Mouse (Mus musculus) hindbrain, embryonic 12.5 days (tissue): ENCODE measurements around the gene Cdh5. TPM values are rescaled to one million over a fixed set of nuclear protein-coding genes. Genes with fewer than 3 reads are reported as not detected.

Experiments used
- ATAC-seq: fragments of 200-750 bp; cut with Nextera tagmentation; 2 replicates; pipeline ENCODE4 v1.8.0; 2017; ENCODE audit warnings: moderate TSS enrichment; ENCODE audit not compliant: low FRiP score
- H3K27ac ChIP-seq: fragments of 300-500 bp; sonication (generic); 2 replicates; pipeline ENCODE4 v1.5.1; 2016; ENCODE audit warnings: mild to moderate bottlenecking
- H3K27me3 ChIP-seq: fragments of 300-500 bp; sonication (generic); 2 replicates; pipeline ENCODE4 v1.6.1; 2016; ENCODE audit warnings: mild to moderate bottlenecking
- H3K36me3 ChIP-seq: fragments of 300-500 bp; sonication (generic); 2 replicates; pipeline ENCODE4 v1.6.1; 2016; ENCODE audit warnings: mild to moderate bottlenecking
- H3K4me1 ChIP-seq: fragments of 300-500 bp; sonication (generic); 2 replicates; pipeline ENCODE4 v1.6.1; 2016
- H3K4me2 ChIP-seq: fragments of 300-500 bp; sonication (generic); replicated peaks from 2 replicates; pipeline ENCODE4 v1.6.1; 2016; ENCODE audit warnings: mild to moderate bottlenecking
- H3K4me3 ChIP-seq: fragments of 300-500 bp; sonication (generic); 2 replicates; pipeline ENCODE4 v1.5.1; 2016; ENCODE audit warnings: mild to moderate bottlenecking
- H3K9ac ChIP-seq: fragments of 300-500 bp; sonication (generic); 2 replicates; pipeline ENCODE4 v1.6.1; 2016; ENCODE audit warnings: mild to moderate bottlenecking, moderate library complexity
- H3K9me3 ChIP-seq: fragments of 300-500 bp; sonication (generic); replicated peaks from 2 replicates; pipeline ENCODE4 v1.6.1; 2016; ENCODE audit warnings: mild to moderate bottlenecking
- WGBS: fragments of 180-500 bp; shearing (Covaris S2); methylation state at CpG from one replicate; pipeline ENCODE4 v1.1.7; 2016; 5-methylcytosine and 5-hydroxymethylcytosine counted together
- polyA plus RNA-seq: library from polyadenylated mRNA; unstranded; fragments of >200 nt; fragmentation: Nextera tagmentation; extraction: Ambion mirVana; gene quantifications from 2 replicates; pipeline ENCODE4 v1.2.1, GENCODE M21; 2016

Gene Cdh5
- polyA plus RNA-seq, 1 experiment from 2014 or later, result 16.2 TPM

DNA sequence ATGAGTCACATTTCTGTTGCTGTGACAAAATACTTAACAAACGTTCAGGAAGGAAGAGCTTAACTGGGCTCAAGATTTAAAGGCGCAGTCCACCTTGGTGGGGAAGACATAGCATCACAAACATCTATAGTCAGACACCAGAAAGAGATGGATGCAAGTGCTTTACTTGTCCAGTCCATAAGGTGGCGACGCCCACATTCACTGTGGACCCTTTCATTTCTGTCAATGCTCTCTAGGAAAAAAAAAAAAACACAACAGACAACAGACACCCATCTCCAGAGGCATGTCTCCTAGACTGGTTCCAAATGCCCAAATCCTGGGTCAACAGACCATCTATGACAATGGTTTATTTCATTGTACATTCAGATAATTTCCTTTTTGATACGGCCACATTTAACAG is 23.1 kb downstream of the Cdh5 start:
- Histone ChIP-seq H3K36me3 (no peaks in the 10 kb centered on the region), H3K4me3 (no peak overlapping the region), H3K9ac (no peak overlapping the region), H3K4me2 (no peak overlapping the region), H3K4me1 (no peaks in the 10 kb centered on the region), H3K9me3 (no peaks in the 10 kb centered on the region), H3K27me3 (no peaks in the 10 kb centered on the region), H3K27ac (no peak overlapping the region)
- 85% methylated on average over 5 of the region's 5 CpGs for WGBS
- ATAC-seq, result no peak

DNA sequence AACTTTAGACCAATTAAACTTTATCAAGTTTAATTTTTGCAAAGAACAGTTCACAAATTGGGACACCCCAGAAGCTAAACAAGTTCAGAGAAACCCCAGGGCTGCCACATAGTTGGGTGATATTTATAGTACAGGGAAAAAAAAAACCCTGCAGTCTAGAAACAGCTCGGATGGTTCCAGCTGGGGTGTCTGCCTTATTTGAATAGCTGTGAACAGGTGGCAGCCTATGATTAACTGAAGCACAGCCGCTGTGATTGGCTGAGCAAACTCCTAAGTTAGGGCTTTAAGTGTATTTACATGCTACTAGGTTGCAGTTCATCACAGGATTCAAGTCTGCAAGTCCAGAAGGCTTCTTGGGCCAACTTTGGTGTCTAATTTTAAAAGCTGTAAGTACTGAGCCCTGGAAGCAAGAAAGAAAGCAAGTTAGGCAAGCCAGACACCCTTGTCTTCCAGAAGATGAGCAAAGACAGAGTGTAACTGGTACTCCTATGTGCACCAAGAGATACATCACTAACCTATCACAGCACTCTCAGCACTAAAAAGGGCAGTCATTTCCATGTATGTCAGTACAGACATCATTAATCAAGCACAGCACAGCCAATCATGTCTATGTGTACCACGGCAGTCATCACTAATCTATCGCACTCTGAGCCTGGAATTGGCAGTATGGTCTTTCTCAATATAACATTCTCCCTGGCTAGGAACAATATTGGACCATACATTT is 25.9 kb downstream of the Cdh5 start:
- Histone ChIP-seq H3K9me3 (no peaks in the 10 kb centered on the region), H3K27me3 (no peaks in the 10 kb centered on the region), H3K9ac (no peak overlapping the region), H3K4me2 (no peak overlapping the region), H3K27ac (no peak overlapping the region), H3K36me3 (no peaks in the 10 kb centered on the region), H3K4me3 (no peak overlapping the region), H3K4me1 (no peaks in the 10 kb centered on the region)
- no peak for ATAC-seq
- 76% methylated on average over 4 of the region's 4 CpGs for WGBS

DNA sequence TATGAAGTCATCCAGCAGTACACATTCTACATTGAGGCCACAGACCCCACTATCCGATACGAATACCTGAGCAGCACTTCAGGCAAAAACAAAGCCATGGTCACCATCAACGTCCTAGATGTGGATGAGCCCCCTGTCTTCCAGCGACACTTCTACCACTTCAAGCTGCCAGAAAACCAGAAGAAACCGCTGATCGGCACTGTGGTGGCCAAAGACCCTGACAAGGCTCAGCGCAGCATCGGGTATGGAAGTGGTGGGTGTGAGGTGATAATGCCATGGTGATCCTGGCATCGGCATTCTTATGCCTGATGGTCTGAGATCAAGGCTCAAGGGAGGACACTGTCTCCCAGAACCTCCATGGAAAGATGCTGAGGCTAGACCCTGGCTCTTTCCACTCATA is 29.5 kb downstream of the Cdh5 start:
- Histone ChIP-seq H3K9me3 (no peaks in the 10 kb centered on the region), H3K4me2 (no peak overlapping the region), H3K9ac (no peak overlapping the region), H3K27me3 (no peaks in the 10 kb centered on the region), H3K36me3 (no peaks in the 10 kb centered on the region), H3K27ac (no peak overlapping the region), H3K4me3 (no peak overlapping the region), H3K4me1 (no peaks in the 10 kb centered on the region)
- 93% methylated on average over 9 of the region's 9 CpGs for WGBS
- ATAC-seq, result no peak

DNA sequence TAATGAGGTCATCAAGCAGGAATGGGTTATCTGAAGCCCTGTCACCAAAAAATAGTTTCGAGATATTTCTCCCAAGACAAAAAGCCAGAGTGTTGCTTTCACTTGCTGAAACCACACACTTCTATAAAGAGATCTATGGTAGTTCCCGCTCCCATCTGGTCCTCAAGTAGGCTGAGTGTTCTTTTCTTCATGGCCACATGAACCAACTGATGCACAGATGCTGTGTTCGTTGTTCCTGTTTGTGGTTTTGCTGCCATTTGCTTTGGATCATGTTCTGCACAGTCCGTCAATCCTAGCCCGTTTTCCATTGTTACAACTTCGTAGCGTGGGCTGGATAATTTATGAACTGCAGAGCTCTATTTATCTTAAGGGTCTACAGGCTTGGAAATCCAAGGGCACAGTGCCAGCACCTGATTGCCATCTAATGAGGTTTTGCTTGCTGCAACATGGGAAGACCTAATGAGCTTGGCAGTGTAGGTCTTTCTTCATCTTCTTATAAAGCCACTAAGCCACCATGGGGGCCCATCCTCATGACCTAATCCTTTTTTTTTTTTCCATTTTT is 30.1 kb downstream of the Cdh5 start:
- H3K9me3 ChIP-seq, result no peaks in the 10 kb centered on the region
- H3K27ac ChIP-seq, result no peak overlapping the region
- no peaks in the 10 kb centered on the region for H3K4me1 ChIP-seq
- no peak overlapping the region for H3K9ac ChIP-seq
- no peaks in the 10 kb centered on the region for H3K36me3 ChIP-seq
- H3K27me3 ChIP-seq, result no peaks in the 10 kb centered on the region
- no peak overlapping the region for H3K4me2 ChIP-seq
- ATAC-seq, result no peak
- 87% methylated on average over 7 of the region's 7 CpGs for WGBS
- no peak overlapping the region for H3K4me3 ChIP-seq

DNA sequence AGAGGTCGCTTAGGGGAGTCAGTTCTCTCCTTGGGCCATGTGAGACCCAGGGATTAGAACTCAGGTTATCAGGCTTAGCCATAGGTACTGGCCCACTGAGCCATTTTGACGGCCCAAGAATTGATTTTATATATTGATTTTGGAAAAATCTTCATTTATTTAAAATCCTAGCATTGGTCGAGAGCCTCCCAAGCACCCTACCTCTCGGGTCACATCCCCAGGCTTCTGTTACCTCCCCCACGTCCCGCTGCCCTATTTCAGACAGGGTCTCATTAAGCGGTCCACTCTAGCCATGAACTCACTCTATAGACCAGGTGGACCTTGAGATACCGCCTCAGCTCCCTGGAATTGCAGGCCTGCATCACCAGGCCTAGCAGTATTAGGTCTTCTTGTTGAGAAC is 33.1 kb downstream of the Cdh5 start:
- Histone ChIP-seq H3K9ac (no peak overlapping the region), H3K27ac (no peak overlapping the region), H3K9me3 (no peaks in the 10 kb centered on the region), H3K4me3 (no peak overlapping the region), H3K27me3 (no peaks in the 10 kb centered on the region), H3K4me1 (no peaks in the 10 kb centered on the region), H3K4me2 (no peak overlapping the region), H3K36me3 (no peaks in the 10 kb centered on the region)
- 91% methylated on average over 8 of the region's 8 CpGs for WGBS
- ATAC-seq, result no peak

DNA sequence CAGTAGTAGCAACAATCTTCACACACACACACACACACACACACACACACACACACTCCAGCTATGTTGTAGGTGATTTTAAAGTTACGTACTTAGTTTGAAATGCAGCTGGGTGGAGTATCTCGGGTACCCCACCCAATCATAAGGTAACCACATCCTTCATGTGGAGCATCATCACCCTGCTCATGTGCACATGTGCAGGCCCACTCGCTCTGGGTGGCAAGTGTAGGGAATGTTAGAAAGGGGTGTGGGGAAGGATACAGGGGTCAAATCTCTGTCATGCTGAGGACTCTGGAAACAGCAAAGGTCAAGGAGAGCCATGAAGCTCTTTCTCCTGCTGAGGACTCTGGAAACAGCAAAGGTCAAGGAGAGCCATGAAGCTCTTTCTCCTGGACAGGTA is 34.9 kb downstream of the Cdh5 start:
- Histone ChIP-seq H3K4me3 (no peak overlapping the region), H3K36me3 (no peaks in the 10 kb centered on the region), H3K27ac (no peak overlapping the region), H3K9ac (no peak overlapping the region), H3K4me1 (no peaks in the 10 kb centered on the region), H3K27me3 (no peaks in the 10 kb centered on the region), H3K4me2 (no peak overlapping the region), H3K9me3 (no peaks in the 10 kb centered on the region)
- WGBS, result 88% methylated on average over 3 of the region's 3 CpGs
- ATAC-seq, result no peak

DNA sequence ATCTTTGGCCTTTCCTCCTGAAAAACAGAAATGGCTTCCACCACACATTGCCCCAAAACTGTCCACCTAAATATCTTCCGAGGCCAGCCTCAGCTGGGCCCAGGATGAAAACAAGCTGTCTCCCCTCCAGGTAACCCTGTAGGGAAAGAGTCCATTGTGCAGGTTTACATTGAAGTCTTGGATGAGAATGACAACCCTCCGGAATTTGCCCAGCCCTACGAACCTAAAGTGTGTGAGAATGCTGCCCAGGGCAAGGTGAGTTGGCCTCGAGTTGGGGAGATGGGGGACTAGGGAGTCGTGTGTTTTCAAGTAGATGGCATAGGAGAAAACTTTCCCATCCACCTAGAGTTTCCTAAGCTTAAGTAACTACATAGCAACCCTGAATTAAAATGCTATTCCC is 36.2 kb downstream of the Cdh5 start:
- no peaks in the 10 kb centered on the region for H3K27me3 ChIP-seq

DNA sequence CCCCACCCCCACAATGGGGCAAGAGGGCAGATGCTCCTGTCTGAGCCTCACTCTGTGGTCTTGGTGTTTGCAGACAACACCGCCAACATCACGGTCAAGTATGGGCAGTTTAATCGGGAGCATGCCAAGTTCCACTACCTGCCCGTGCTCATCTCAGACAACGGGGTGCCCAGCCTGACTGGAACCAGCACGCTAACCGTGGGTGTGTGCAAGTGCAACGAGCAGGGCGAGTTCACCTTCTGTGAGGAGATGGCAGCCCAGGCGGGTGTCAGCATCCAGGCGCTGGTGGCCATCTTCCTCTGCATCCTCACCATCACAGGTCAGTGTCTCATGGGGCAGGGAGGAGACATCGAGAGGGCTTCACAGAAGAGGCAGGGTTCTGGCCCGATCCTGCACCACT is 39.2 kb downstream of the Cdh5 start:
- ATAC-seq, result no peak

More for the DNA sequence above, 36.2 kb downstream of the Cdh5 start:
- ATAC-seq, result no peak
- H3K36me3 ChIP-seq, result no peaks in the 10 kb centered on the region
- 89% methylated on average over 5 of the region's 5 CpGs for WGBS
- no peak overlapping the region for H3K9ac ChIP-seq
- H3K9me3 ChIP-seq, result no peaks in the 10 kb centered on the region
- H3K4me1 ChIP-seq, result no peaks in the 10 kb centered on the region
- H3K4me3 ChIP-seq, result no peak overlapping the region
- H3K4me2 ChIP-seq, result no peak overlapping the region
- H3K27ac ChIP-seq, result no peak overlapping the region

DNA sequence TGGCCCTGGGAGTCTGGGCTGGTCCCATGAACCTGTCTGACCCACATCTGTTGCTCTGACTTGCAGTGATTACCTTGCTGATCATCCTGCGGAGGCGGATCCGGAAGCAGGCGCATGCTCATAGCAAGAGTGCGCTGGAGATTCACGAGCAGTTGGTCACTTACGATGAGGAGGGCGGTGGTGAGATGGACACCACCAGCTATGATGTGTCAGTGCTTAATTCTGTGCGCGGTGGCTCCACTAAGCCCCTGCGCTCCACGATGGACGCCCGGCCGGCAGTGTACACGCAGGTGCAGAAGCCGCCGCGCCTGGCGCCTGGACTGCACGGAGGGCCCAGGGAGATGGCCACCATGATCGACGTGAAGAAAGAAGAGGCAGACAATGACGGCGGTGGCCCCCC is 41.0 kb downstream of the Cdh5 start:
- no peak for ATAC-seq
- Histone ChIP-seq H3K4me2 (no peak overlapping the region), H3K9me3 (no peaks in the 10 kb centered on the region), H3K27ac (no peak overlapping the region), H3K36me3 (no peaks in the 10 kb centered on the region), H3K9ac (no peak overlapping the region), H3K4me1 (no peaks in the 10 kb centered on the region), H3K4me3 (no peak overlapping the region), H3K27me3 (no peaks in the 10 kb centered on the region)
- 87% methylated on average over 25 of the region's 25 CpGs for whole genome bisulfite sequencing

More for the DNA sequence above, 39.2 kb downstream of the Cdh5 start:
- H3K36me3 ChIP-seq, result no peaks in the 10 kb centered on the region
- no peaks in the 10 kb centered on the region for H3K9me3 ChIP-seq
- 91% methylated on average over 13 of the region's 13 CpGs for WGBS
- no peak overlapping the region for H3K4me2 ChIP-seq
- H3K4me1 ChIP-seq, result no peaks in the 10 kb centered on the region
- H3K27ac ChIP-seq, result no peak overlapping the region
- H3K27me3 ChIP-seq, result no peaks in the 10 kb centered on the region
- H3K9ac ChIP-seq, result no peak overlapping the region
- H3K4me3 ChIP-seq, result no peak overlapping the region

DNA sequence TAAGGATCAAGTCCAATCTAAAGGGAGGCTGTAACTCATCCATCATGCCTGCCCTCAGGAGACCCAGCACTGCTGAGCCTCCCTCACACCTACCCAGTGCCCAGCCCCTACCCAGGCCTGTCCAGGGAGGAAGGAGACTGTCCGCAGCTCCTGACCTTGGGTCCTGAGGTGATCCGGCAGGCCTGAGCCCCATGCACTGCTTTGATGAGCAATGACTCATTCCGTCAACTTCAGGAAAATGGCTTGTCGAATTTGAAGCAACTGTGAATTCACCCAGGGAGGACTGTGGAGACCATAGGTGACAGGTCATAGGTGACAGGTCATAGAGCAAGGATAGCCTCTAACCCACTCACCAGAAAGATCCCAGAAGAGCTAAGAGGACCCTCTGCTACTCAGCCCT is 42.0 kb downstream of the Cdh5 start:
- Histone ChIP-seq H3K27ac (no peak overlapping the region), H3K9me3 (no peaks in the 10 kb centered on the region), H3K4me1 (no peaks in the 10 kb centered on the region), H3K4me3 (no peak overlapping the region), H3K27me3 (no peaks in the 10 kb centered on the region), H3K9ac (no peak overlapping the region), H3K4me2 (no peak overlapping the region), H3K36me3 (no peaks in the 10 kb centered on the region)
- WGBS, result 73% methylated on average over 4 of the region's 4 CpGs
- ATAC-seq, result no peak

DNA sequence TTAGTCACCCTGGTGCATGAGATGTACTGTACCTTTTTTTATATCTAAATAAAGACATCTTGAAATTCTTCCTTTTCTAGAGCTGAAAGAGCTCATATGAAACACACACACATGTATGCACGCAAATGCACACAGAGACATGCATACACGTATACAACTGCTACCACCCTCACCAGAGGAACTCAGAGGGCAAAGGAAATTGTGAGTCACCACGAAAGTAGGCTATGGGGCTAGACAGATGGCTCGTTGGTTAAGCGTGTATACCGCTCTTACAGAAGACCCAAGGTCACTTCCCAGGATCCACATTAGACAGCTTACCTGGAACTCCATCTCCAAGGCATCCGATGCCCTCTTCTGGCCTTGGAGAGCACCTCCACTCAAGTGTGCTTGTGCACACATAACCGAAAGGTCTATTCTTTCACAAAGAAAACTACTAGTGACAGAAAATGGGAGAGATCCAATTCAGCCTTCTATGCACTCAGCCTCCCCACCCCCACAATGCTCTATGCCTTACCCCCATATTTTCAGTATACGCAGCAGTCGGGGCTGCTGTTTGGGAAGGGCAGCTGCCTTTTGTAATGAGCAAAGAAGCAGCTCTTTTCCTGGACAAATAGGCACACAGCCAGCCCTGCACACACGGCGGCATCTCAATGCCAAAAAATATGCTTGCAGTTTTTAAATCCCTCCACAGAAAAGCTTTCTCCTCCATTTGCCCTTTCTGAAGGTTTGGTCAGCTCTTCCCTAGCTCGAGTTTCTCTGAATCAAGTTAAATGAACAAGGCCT is 43.2 kb downstream of the Cdh5 start:
- Histone ChIP-seq H3K9ac (no peak overlapping the region), H3K9me3 (no peaks in the 10 kb centered on the region), H3K4me2 (no peak overlapping the region), H3K27ac (no peak overlapping the region), H3K27me3 (no peaks in the 10 kb centered on the region), H3K36me3 (no peaks in the 10 kb centered on the region), H3K4me3 (no peak overlapping the region), H3K4me1 (no peaks in the 10 kb centered on the region)
- 89% methylated on average over 13 of the region's 13 CpGs for WGBS
- no peak for ATAC-seq

DNA sequence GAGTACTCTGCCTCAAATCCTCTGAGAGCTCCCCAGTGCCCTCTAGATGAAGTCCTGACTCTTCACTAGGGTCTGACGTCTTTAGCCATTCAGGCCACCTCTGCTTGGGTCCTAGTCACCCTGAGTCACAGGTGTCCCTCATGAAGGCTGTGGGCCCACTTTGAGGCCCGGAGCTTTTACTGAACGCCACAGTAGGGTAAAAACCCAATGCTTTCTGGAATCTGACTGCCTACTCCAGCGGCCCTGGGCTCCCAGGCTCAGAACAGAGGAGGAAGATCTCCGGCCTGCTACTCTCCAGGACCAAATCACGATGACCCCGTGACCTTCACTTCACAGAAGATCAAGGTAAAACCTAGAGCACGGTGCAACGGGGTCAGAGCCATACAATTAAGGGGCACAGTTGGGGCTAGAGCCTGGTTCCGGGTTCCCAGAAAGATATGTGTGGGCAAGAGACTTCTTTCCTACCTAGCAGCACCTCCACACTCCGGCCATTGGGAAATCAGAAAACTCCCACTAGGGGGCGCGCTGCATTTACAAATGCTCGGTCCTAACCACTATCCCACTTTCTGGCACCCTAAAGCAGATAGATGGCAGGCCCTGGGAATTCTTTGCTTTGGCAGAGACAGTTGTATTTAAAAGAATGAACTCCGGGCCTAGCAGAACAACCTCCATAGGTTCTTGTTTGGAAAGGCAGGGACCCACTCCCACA is 44.7 kb downstream of the Cdh5 start:
- ATAC-seq, result peak; percentile 86; the same call in 1 of the 2 replicates
- H3K4me3 ChIP-seq, result no peak overlapping the region
- H3K4me1 ChIP-seq, result no peaks in the 10 kb centered on the region
- no peaks in the 10 kb centered on the region for H3K36me3 ChIP-seq
- H3K4me2 ChIP-seq, result no peak overlapping the region
- H3K9ac ChIP-seq, result no peak overlapping the region
- WGBS, result 35% methylated on average over 15 of the region's 15 CpGs
- no peak overlapping the region for H3K27ac ChIP-seq
- no peaks in the 10 kb centered on the region for H3K9me3 ChIP-seq
- H3K27me3 ChIP-seq, result no peaks in the 10 kb centered on the region
